Mouse (Mus musculus): Measurements from ENCODE around the gene 4930556J24Rik.

GRCm38 (mm10) chr11:3922731-3923130 is 53.8 kb downstream of the 4930556J24Rik start:
- no peak for TF ChIP-seq CTCF (IDR thresholded peaks at IDR 0.05; ENCODE audit: low read depth, low read length)
- no peak for TF ChIP-seq POLR2A (IDR thresholded peaks at IDR 0.05; ENCODE audit: extremely low read depth, insufficient read depth, low read length)
